Mouse (Mus musculus) kidney, adult 2 months (tissue): ENCODE results near the gene Psmb7. TPM values are rescaled to one million over a fixed set of nuclear protein-coding genes. Genes with fewer than 3 reads are reported as not detected.

Source experiments
- DNase-seq: peaks from one replicate; pipeline ENCODE4 v3.0.0; 2021
- H3K27ac ChIP-seq: fragments of 200-500 bp; 2 replicates; pipeline ENCODE4 v1.5.1; 2012; ENCODE audit warnings: low read depth, low read length, control low read depth, inconsistent platforms; ENCODE audit not compliant: insufficient read depth
- H3K27me3 ChIP-seq: fragments of 200-500 bp; replicated peaks from 2 replicates; pipeline ENCODE4 v1.6.1; 2012; ENCODE audit warnings: mild to moderate bottlenecking, moderate library complexity, low read length, inconsistent platforms; ENCODE audit not compliant: control insufficient read depth, insufficient read depth
- H3K36me3 ChIP-seq: fragments of 200-500 bp; 2 replicates; pipeline ENCODE4 v1.6.1; 2012; ENCODE audit warnings: mild to moderate bottlenecking, moderate library complexity, low read length, inconsistent platforms; ENCODE audit not compliant: control insufficient read depth, insufficient read depth
- H3K4me1 ChIP-seq: fragments of 200-500 bp; 2 replicates; pipeline ENCODE4 v1.6.1; 2011; ENCODE audit warnings: low read length; ENCODE audit not compliant: control insufficient read depth, insufficient read depth
- H3K4me3 ChIP-seq: fragments of 200-500 bp; 2 replicates; pipeline ENCODE4 v1.5.1; 2011; ENCODE audit warnings: mild to moderate bottlenecking, low read depth, low read length, control low read depth; ENCODE audit not compliant: insufficient read depth
- CTCF ChIP-seq: fragments of 200-500 bp; conservative IDR thresholded peaks from 2 replicates; pipeline ENCODE4 v1.5.1; 2011; ENCODE audit warnings: low read depth, mild to moderate bottlenecking, control low read depth, low read length, moderate library complexity, mixed read lengths; ENCODE audit not compliant: insufficient read depth, insufficient read length
- POLR2A ChIP-seq: fragments of 200-500 bp; IDR thresholded peaks from one replicate; pipeline ENCODE4 v1.6.1; 2011; ENCODE audit warnings: low read depth, low read length, control low read depth
- WGBS: fragments of 180-500 bp; shearing (Covaris S2); methylation state at CpG from one replicate; pipeline ENCODE4 v1.1.7; 2018; 5-methylcytosine and 5-hydroxymethylcytosine counted together
- polyA plus RNA-seq: library from polyadenylated mRNA; depleted of rRNA; stranded (reverse); fragments of >200 nt; gene quantifications from 2 replicates; pipeline ENCODE4 v1.2.3, GENCODE M21; 2012; rRNA removed

Psmb7 gene
- polyA plus RNA-seq, 1 experiment = 136 TPM

GRCm38 (mm10) chr2:38543158-38543557, 100.7 kb downstream of the Psmb7 start:
- Histone ChIP-seq H3K4me3 (no peak overlapping the region), H3K27ac (no peak overlapping the region), H3K4me1 (peaks cover 9% of the 10 kb centered on the region), H3K27me3 (no peaks in the 10 kb centered on the region), H3K36me3 (no peaks in the 10 kb centered on the region)
- 96% methylated on average over 2 of the region's 2 CpGs for WGBS
- no peak for DNase-seq
- TF ChIP-seq CTCF (no peak), POLR2A (no peak)

- peaks cover 9% of the 10 kb centered on the region for H3K4me1 ChIP-seq
- no peak for TF ChIP-seq POLR2A
- TF ChIP-seq CTCF = no peak
- no peak for DNase-seq
- WGBS = 24% methylated on average over 1 of the region's 1 CpGs
- no peaks in the 10 kb centered on the region for H3K27me3 ChIP-seq
- no peak overlapping the region for H3K4me3 ChIP-seq
- H3K27ac ChIP-seq = no peak overlapping the region
- no peaks in the 10 kb centered on the region for H3K36me3 ChIP-seq
These were observed 101.5 kb downstream of the Psmb7 start for GRCm38 (mm10) chr2:38542366-38542765.

- peak; percentile 25; the same call in 1 of the 2 replicates for TF ChIP-seq CTCF
- no peak for TF ChIP-seq POLR2A
- H3K4me3 ChIP-seq = no peak overlapping the region
- H3K27ac ChIP-seq = no peak overlapping the region
- peaks cover 9% of the 10 kb centered on the region for H3K4me1 ChIP-seq
- H3K36me3 ChIP-seq = no peaks in the 10 kb centered on the region
- no peaks in the 10 kb centered on the region for H3K27me3 ChIP-seq
- peak; percentile 40 for DNase-seq
- WGBS = 76% methylated on average over 1 of the region's 1 CpGs
These were observed 102.3 kb downstream of the Psmb7 start for GRCm38 (mm10) chr2:38541570-38541969.

GRCm38 (mm10) chr2:38541101-38541500, 102.8 kb downstream of the Psmb7 start:
- TF ChIP-seq POLR2A (no peak), CTCF (no peak)
- Histone ChIP-seq H3K4me1 (peaks cover 5% of the 10 kb centered on the region), H3K27ac (no peak overlapping the region), H3K4me3 (no peak overlapping the region), H3K27me3 (no peaks in the 10 kb centered on the region), H3K36me3 (no peaks in the 10 kb centered on the region)
- 88% methylated on average over 3 of the region's 3 CpGs for WGBS
- no peak for DNase-seq

GRCm38 (mm10) chr2:38540666-38541065, 103.2 kb downstream of the Psmb7 start:
- H3K4me3 ChIP-seq = no peak overlapping the region
- peaks cover under 1% of the 10 kb centered on the region for H3K4me1 ChIP-seq
- TF ChIP-seq POLR2A (no peak), CTCF (no peak)
- 85% methylated on average over 6 of the region's 6 CpGs for WGBS
- H3K27me3 ChIP-seq = no peaks in the 10 kb centered on the region
- H3K27ac ChIP-seq = no peak overlapping the region
- DNase-seq = no peak
- no peaks in the 10 kb centered on the region for H3K36me3 ChIP-seq

- Histone ChIP-seq H3K36me3 (no peaks in the 10 kb centered on the region), H3K27ac (no peak overlapping the region), H3K27me3 (no peaks in the 10 kb centered on the region), H3K4me3 (no peak overlapping the region), H3K4me1 (no peaks in the 10 kb centered on the region)
- DNase-seq = no peak
- 97% methylated on average over 9 of the region's 9 CpGs for WGBS
- TF ChIP-seq POLR2A (no peak), CTCF (no peak)
These were observed 104.2 kb downstream of the Psmb7 start for GRCm38 (mm10) chr2:38539677-38540076.

Other genes with a start within 250 kb of the Psmb7 start
- gene Nek6, start 132.4 kb downstream of the Psmb7 start, polyA plus RNA-seq = 15.0 and 18.6 TPM in 2 replicates
- 0.03 and 1.6 TPM in 2 replicates for gene Nr5a1, start 70.5 kb upstream of the Psmb7 start, polyA plus RNA-seq